Mouse (Mus musculus) adrenal gland, postnatal 36 days (tissue): Measurements from ENCODE around the gene Rell1. TPM values are rescaled to one million over a fixed set of nuclear protein-coding genes. Genes with fewer than 3 reads are reported as not detected.
A peak's percentile ranks its signal among the peaks of the same experiment; 100 is the strongest.

Experiments
- DNase-seq, 2 experiments: peaks; one replicate each; pipeline ENCODE4 v3.0.0; 2021; ENCODE audit warnings: mixed read lengths in 1 of 2
- total RNA-seq, 2 experiments: library from RNA; stranded (reverse); gene quantifications; 2 replicates each; pipeline ENCODE4 v1.2.3; 2021

Rell1 gene
- total RNA-seq, 2 experiments from 2014 or later, result 57.4 to 86.9 TPM

DNA sequence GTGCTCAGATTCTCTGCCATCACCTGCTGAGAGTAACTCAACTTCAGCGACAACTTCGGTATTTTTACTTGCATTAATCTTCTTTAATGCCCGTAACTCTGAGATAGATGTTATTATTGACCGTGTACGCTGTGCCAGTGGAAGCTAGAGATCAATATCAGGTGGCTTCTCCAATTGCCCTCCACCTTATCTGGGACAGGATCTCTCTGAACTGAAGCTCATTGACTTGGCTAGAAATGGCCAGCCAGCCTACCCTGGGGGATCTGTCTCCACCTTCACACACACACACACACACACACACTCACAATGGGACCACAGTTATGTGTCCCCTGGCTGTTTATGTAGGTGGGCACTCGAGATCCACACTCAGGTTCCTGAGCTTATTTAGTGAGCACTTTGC is 16.7 kb downstream of the Rell1 start:
- no peak for DNase-seq

DNA sequence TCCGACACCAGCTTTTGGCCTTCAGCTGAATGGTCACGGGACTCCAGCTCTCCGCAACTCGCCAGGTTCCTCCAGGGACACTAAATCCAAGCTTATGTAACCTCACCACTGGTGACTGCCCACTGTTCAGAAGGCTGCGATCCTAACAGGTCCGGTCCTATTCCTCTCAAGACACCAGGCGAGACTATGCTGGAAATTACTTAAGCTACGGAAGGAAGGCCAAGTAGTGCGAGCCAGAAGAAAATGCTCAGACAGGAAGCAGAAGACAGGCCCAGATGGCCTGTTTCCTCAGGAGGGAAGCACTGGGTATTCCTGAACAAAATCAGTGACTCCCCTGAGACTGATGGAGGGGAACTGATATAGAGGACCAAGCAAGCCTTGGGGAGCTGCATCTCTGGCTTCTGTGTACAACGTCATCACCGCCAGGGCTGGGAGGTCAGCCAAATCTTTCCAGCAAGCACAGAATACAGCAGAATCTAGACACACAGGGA is 17.2 kb downstream of the Rell1 start:
- DNase-seq, result peak; percentile 60 to 67

DNA sequence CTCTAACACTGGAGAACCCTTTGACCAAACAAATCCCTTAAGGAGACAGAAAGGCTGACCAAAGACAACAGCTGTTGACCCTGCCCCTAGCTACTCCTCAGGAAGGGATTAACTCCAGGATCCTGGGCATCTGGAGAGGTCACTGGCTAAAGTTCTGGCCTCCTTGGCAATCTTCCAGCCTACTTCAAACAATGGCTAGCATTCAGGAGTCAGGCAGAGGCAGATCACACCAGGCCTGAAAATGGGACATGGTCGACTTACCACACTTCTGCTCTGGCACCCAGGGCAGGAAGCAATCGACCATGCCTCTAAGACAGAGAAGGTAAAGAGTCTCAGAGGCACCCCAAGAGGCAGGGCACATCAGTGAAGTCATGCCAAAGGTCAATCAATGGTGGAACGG is 19.5 kb downstream of the Rell1 start:
- DNase-seq, result no peak

DNA sequence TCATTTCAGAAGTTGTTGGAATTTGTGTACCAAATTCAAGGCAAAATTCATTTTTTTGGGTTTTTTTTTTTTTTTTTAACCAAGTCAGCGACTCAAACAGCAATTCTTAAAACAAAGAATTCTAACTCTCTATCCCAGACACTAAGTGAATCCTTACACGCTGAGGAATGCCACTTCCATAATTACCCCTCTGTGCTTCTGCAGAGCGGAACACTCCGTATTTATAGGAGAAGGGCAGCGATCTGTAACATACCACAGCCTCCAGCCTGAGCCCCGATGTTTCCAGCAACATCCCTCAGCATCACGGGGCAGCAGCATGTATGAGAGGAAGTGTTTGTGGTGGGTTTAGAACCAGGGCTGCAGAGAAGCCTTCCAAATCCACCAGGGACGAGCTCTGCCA is 21.2 kb downstream of the Rell1 start:
- DNase-seq, result no peak

DNA sequence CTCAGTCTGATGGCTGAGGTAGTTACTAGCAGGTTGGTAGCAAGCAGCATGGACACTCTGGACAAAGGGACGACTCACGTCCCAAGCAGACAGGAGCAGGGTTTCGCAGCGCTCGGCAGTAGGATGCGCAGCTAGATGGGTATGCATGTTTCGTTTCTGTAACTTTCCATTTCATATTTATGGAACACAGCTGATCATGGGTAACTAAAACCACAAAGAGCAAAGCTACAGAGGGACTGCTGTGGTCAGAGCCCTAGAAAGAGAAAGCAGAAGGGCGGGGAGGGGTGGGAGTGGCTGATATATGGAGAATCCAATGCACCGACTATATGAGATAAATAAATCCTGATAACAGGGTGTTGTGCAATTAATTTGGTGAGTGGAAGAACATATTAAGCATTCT is 25.4 kb downstream of the Rell1 start:
- no peak for DNase-seq

DNA sequence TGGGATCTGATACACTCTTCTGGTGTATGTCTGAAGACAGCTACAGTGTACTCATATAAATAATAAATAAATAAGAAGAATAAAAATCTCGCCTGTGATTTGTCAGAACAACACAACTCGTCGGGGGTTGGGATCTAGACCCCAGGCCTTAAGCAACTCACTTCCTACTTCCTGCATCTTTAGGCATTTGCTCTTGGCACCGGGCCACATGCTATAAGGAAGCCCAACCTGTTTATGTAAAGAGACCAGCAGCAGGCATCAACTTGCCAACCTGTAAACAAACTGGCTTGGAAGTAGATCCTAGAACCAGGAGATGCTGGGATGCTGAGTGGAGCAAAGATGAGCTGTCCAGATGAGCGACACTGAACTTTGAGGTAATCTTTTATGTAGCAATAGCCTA is 26.8 kb downstream of the Rell1 start:
- DNase-seq, result no peak

DNA sequence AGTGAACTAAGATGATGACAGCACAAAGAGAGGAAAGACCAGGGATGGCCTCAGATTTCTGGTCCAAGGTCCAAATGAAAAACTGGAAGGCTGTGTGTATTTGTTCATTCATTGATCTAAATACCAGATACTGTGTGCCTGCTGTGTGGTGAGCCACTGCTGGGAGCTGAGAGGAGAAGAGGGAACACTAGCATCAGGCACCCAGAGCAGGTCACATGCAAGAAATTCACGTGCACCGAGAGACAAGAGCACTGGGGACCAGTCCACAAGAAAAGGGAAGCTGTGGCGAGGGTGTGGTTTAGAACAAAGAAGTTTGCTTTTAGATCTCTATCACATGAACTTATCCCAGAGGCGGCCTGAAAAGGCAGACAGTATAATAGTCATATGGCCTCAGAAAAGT is 30.1 kb downstream of the Rell1 start:
- peak; percentile 39 to 44 for DNase-seq

DNA sequence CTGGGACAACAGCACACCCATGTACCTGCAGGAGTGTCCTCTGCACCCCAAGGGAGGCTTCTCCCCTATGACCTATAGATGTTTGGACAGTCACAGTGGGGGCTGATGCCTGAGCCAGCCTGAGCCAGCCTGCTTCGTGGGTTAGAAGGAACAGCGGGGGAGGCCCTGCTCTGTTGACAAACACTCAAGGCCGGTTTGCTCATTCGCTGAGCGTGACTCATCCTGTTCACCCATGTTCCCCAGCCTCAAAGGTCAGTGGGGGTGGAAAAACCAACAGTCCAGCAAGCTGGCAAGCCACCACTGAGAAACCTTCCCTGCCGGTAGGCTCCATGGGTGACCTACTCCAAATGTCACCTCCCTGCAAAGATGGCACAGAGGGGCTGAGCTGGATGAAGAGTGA is 32.0 kb downstream of the Rell1 start:
- peak; percentile 90 to 92 for DNase-seq

DNA sequence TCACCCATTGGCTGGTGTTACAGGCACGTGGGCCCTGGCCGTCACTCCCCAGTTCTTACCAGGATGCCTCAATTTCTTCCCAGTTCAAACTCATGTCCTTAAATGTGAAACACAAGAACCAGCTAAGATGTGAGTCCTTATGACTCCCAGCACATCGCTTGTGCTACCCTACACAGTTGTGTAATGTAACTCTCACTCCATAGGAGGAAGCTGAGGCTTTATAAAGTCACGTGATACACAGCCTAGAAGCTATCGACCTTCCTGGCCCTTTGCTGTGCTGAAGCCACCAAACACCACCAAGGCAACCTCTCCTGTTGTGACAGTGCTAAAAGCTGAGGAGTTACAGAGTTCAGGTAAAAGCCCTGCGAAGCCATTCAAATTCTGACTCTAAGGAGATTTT is 33.1 kb downstream of the Rell1 start:
- no peak for DNase-seq

DNA sequence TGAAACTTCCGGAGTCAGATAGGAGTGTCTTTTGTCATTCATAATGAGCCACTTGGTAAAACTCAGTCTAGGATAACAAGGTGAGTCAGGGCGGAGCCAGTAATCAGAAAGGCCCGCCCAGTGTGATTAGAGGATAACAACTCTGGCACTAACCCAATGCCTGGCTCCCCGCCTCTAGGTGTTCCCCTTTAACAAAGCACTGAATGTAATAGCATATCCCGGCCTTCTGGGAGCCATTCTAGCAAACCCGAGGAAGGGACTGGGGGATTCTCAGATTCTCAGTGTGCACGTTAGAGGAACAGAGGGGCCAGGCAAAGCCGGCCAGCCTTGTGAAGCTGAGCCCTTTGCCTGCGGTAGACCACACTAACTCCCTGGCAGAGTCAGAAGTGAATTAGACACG is 35.9 kb downstream of the Rell1 start:
- DNase-seq, result no peak

DNA sequence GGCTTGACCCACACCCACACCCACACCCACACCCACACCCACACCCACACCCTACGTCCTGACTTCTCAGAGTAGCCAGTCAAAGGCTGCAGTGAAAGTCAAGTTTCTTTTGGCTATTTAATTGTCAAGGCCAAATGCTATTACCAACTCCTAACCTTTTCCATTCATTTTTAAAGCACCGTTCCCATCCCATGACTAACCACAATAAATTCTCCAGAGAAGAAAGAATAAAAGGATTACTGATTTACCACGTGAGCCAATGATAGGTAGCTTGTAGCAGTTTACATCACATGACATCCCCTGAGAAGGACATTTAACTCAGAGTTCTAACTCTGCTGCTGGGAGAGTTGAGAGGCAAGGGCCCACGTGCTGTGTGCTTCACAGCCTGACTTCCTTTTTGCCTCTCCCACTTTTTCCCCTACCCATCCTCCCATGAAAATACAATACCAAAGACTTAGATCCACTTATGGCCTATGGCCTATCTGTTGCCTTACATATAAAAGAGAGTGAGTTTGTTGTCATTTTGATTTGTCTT is 37.8 kb downstream of the Rell1 start:
- DNase-seq, result peak in 1 of 2 experiments; percentile 45

DNA sequence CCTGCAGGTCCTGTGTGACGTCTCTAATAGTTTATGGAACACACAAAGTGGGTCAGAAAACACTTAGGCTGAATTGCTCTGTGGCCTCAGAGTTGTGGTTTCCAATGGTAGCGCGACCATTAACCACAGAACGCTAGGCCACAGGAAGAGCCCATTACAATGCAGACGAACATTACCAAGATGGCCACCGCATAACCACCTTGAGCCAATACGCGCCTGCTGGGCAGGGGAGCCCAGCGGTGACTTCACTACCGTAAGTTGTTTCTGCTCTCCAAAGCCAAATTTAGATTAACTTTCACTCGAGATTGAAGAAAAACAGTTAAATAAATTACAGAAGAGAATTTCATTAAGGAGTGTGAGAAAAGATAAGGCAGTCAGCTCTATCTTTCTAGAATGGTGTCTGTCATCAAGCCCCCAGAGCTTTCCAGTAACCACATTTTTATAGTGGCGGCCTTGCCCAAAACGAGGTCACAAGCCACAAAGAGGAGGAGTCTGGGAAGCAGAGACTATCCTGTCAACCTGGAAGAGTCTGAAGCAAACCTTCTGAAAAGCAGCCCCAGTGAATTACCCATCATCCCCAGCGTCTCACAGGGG is 43.6 kb downstream of the Rell1 start:
- no peak for DNase-seq

DNA sequence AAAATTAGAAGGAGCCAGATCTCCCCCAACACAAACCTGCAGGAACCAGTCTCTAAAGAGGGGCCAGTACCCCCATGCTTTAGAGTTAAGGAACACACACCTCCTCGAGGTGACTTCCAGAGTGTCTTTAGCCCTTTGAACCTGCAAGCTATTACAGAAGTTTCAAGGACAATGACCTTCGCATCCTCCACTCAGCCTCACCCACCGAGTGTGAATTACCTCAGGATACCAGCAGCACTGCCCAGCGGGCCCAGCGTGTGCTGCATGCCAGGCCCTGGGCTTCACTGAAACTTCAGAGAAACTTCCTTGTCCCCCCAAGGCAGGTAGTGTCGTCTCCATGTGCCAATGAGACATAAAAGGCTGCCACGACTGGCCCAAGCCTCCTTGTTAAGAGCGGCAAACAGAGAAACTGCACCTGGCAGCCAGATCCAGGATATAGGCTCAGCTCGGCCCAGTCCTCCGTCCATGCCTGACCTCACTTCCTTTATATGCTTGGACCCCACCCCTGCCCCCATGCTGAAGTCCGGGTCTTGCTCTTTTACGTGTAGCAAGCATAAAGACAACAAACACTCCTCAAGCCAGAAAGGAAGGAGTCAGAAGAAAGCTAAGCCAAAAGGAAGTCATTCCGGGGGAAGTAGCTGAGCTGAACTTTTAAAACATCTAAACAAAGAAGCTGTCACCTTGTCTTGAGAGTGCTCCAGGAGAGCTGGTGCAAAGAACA is 45.2 kb downstream of the Rell1 start:
- DNase-seq, result peak in 1 of 2 experiments; percentile 54

DNA sequence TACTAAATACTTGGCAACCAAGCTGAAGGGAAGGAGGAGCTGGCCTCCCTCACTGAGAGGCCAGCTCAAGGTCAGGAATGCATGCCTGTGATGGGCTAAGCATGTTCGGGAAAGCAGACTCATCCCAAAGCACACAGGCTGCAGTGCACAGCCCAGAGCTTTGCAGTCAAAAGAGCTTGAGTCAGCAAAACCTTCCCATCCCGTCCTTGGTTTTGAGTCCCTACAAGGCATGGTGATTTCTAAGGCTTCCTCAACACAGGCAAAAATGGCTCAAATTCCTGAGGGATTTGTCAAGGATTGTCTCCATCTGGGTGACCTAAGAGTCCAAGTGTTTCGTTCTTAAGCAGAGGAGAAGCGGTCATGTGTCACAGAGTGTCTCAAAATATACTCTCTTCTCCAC is 50.5 kb downstream of the Rell1 start:
- DNase-seq, result no peak

DNA sequence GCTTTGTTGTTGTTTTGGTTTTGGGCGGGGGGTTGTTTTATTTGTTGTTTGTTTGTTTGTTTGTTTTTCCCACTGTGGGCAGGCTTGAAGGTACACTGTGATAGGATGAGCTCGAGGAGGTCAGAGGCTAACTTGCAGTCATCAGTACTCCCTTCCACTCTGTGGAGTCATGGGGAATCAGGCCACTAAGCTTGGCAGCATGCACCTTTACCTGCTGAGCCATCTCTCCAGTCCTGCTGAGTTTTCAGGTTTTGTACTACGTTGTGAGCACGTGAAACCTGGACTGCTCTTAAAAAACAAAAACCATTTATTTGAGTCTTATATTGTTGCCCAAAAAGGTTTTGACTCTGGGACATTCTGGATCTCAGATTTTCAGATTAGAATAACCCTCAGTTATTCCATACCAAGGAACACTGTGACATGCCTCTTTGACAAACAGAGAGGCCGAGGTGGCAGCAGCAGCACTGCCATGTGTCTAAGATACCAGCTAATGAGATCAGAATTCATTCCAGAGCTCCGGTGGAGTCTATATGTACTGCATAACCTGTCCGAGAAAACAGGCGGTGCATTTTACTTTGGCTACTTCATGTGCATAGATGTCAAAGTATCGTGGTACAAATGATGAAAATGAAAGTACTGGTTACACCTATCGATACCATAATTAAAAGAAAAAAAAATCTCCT is 52.1 kb downstream of the Rell1 start:
- DNase-seq, result no peak

DNA sequence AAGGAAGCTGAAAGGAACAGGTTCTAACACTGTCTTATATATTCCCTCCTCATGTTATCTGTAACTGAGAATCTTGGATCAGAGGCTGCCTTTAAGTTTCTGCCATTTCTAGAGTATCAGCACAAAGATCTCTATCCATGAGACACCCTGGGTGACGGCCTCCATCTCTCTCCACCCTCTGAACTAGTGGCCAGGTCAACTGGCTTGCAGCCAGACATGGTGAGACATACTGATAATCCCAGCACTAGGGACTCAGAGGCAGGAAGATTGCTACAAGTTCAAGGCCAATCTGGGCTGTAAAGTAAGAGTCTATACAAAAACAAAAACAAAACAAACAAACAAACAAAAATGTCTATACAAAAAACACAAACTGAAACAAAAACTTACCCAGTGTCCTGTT is 53.8 kb downstream of the Rell1 start:
- DNase-seq, result peak; percentile 81 to 82

DNA sequence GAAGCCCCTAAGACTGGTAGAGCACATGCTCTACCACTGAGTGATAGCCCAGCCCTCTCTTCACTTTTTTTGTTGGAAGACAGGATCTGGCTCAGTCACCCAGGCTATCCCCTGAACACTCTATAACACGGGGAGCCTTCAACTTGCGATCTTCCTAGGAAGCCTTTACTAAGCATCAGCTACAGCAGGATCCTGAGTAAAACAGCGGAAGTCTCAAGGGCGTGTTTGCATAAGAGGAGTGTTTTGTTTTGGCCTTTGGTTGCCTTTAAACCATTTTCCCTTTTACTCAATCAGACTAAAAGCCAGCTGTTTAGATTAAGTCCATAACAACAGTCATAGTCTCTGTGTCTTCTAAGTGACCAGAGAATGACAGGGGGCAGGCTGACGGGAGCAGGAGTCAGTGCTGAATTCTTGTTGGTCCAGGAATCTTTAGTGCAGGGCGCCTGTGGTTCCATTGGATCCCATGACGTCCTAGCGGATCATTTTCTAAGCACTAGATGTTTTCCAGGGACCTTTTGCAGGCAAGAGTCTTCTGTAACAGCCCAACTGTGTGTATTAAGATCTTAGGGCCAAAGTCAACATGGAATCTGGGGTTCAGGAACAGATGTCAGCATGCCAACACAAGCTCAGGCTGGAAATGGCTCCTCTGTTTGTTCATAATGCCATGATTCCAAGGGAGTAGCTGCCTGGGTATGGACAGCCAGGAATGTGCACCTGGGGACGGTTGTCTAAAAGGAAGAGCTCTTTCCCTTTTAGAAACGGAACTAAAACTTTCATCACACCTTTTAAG is 58.3 kb downstream of the Rell1 start:
- DNase-seq, result no peak

DNA sequence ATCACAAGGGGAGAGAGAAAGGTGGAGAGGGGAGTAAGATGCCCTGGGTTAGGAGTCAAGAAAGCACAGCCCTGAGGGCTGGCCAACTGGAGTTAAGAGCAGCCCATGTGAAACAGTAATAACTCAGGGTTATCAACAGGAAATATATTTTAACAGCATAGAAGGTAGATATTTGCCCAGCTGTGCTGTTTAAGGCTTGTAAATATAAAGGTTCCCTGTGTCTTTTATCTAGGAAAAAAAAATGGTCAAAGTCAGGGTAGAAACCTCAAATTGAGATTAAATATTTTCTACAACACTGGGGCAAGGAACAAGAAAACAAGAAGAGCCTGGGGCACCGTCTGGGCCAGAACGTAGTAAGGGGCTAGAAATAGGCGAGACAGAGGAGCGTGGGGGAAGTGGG is 61.2 kb downstream of the Rell1 start:
- no peak for DNase-seq

DNA sequence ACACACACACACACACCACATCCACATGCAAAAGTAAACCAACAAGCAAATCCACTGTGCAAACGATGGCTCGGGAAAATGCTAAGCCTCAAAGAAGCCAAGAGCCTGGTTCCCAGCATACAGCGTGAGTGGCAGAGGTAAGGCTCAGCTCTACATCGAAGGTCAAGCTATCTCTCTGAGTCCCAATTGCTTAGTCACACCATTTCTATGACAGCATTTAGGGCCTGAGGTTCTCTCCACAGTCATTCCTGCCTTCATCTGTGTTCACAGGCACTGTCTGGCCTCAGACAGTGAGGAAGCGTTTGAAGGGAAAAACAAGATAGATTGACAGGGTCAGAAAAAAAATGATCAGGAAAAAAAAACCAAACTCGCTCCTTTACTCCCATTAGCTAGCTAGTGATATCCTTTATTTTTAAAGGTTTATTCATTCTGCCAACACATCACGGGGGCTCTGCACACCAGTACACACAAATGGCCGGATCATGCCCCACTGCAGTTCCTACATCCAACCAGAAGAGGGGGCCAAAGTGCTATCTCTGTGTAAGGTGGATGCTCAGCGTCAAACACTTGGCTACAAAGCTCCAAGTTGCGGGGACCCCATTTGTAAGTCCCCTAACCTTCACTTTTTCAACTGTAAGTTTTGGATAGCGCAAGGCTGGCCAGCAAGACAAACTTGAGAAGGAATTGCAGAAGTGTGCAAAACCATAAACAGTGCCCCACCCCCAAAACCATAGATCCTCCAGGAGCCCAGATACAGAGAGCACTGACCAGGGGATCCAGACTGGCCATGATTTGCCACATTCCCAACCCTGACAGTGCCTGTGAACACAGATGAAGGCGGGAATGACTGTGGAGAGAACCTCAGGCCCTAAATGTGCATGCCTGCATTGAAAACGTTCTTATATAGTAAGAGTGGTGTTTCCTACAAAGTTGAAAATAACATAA is 62.3 kb downstream of the Rell1 start:
- peak; percentile 83 for DNase-seq

DNA sequence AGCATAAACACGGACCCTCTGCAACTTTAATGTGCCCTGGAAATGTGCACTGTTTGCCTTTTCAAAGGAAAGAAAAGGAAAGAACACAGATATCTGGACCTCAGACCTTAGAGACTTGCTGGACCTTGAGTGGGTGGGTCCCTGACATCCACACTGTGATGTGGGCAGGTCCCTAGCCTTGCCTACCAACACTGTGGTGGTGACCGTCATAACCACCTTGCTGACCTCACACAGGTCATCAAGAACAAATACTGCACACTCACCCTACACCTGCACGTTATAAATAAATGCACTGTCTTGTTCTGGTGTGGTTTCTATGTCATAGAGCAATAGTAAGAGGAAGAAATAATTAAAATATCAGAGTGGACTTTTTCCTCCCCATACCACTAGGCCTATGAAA is 65.4 kb downstream of the Rell1 start:
- DNase-seq, result no peak

DNA sequence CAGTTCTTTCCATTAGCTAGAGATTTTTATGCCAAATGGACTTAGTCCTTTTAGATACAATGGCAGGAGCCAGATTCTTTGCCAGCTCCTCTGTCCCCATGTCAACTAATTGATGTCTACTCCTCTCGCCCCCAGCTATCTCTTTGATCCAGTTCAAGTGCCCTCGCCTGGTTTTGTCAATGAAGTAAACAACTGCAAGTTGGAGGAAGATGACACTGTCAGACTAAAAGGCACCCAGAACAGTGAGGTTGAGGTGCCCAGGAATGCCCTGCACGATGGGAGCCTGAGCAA is 70.9 kb downstream of the Rell1 start:
- DNase-seq, result no peak
